Mouse (Mus musculus) cerebellum, adult 2 months (tissue): ENCODE results near the gene Shank3.

ENCODE experiments used
- CTCF ChIP-seq: fragments of 200-500 bp; IDR thresholded peaks from 2 replicates; pipeline ENCODE4 v1.5.1; 2011; ENCODE audit warnings: low read depth, mild to moderate bottlenecking, control low read depth, low read length, moderate library complexity, borderline replicate concordance; ENCODE audit not compliant: insufficient read depth
- POLR2A ChIP-seq: fragments of 200-500 bp; IDR thresholded peaks from 2 replicates; pipeline ENCODE4 v1.6.1; 2011; ENCODE audit warnings: low read length, control low read depth, borderline replicate concordance; ENCODE audit not compliant: insufficient read depth

GRCm38 (mm10) chr15:89532924-89533842 is 33.8 kb downstream of the Shank3 start:
- TF ChIP-seq CTCF (no peak), POLR2A (no peak)
